Mouse (Mus musculus): ENCODE data around the gene Tubb3. TPM values are rescaled to one million over a fixed set of nuclear protein-coding genes. Genes with fewer than 3 reads are reported as not detected.
A peak's percentile ranks its signal among the peaks of the same experiment; 100 is the strongest.

Tubb3 gene
- 22.5 and 23.9 TPM in 2 replicates for polyA plus RNA-seq (2015; fragmentation: Nextera tagmentation; extraction: Ambion mirVana)

- no peaks in the 10 kb centered on the region for H3K36me3 ChIP-seq (ENCODE audit: control insufficient read depth, insufficient read depth)
- ATAC-seq: peak; percentile 37
- H3K4me2 ChIP-seq (replicated peaks; ENCODE audit: low read depth): peak within 1 kb of the TSS; percentile 47; the same call in 1 of the 2 replicates
- no peaks in the 10 kb centered on the region for H3K4me1 ChIP-seq (replicated peaks; ENCODE audit: control insufficient read depth, insufficient read depth, low read length)
- TF ChIP-seq CTCF (IDR thresholded peaks at IDR 0.05; ENCODE audit: low read depth): 0 out of 2 replicates have a peak, but pooled peaks have one; percentile 1
- no peak within 1 kb of the TSS for H3K9ac ChIP-seq (ENCODE audit: low read depth, low read length)
- peak within 1 kb of the TSS; percentile 23 for H3K4me3 ChIP-seq (ENCODE audit: low read depth, low read length)
- H3K27ac ChIP-seq (ENCODE audit: low read depth, low read length): no peak within 1 kb of the TSS
- H3K27me3 ChIP-seq (replicated peaks; ENCODE audit: control insufficient read depth, insufficient read depth, low read length): peaks cover 47% of the 10 kb centered on the region
- H3K9me3 ChIP-seq (ENCODE audit: control insufficient read depth): no peaks in the 10 kb centered on the region
- WGBS: under 1% methylated on average over 29 of the region's 29 CpGs
Observed at GRCm38 (mm10) chr8:123411246-123411645, at the start of gene Tubb3. Gene Tubb3 (plus strand): TSS chr8:123411424.

- peak within 1 kb of the TSS; percentile 93 for H3K9ac ChIP-seq (ENCODE audit: low read depth, low read length)
Observed at GRCm38 (mm10) chr8:123373403-123374238, 37.6 kb upstream of the Tubb3 start, which contains the start of gene Tcf25. Gene Tcf25 (plus strand): TSS chr8:123373753.

GRCm38 (mm10) chr8:123374239-123374578 is 37.0 kb upstream of the Tubb3 start:
- peak overlapping the region; percentile 91 for H3K4me2 ChIP-seq (replicated peaks; ENCODE audit: low read depth)
- under 1% methylated on average over 20 of the region's 20 CpGs for WGBS
- H3K27me3 ChIP-seq (replicated peaks; ENCODE audit: control insufficient read depth, insufficient read depth, low read length): no peaks in the 10 kb centered on the region
- peaks cover 7% of the 10 kb centered on the region; the same call in 1 of the 2 replicates for H3K36me3 ChIP-seq (ENCODE audit: control insufficient read depth, insufficient read depth)
- H3K9ac ChIP-seq (ENCODE audit: low read depth, low read length): peak overlapping the region; percentile 93
- peak overlapping the region; percentile 98 for H3K27ac ChIP-seq (ENCODE audit: low read depth, low read length)
- peak overlapping the region; percentile 79 for H3K4me3 ChIP-seq (ENCODE audit: low read depth, low read length)
- no peak for TF ChIP-seq CTCF (IDR thresholded peaks at IDR 0.05; ENCODE audit: low read depth)
- no peaks in the 10 kb centered on the region for H3K9me3 ChIP-seq (ENCODE audit: control insufficient read depth)
- peak; percentile 72 for ATAC-seq
- H3K4me1 ChIP-seq (replicated peaks; ENCODE audit: control insufficient read depth, insufficient read depth, low read length): 0 out of 2 replicates have a peak, but pooled peaks cover 3% of the 10 kb centered on the region

More at GRCm38 (mm10) chr8:123373403-123374238, 37.6 kb upstream of the Tubb3 start, which contains the start of gene Tcf25:
- H3K4me1 ChIP-seq (replicated peaks; ENCODE audit: control insufficient read depth, insufficient read depth, low read length): 0 out of 2 replicates have a peak, but pooled peaks cover 3% of the 10 kb centered on the region
- H3K4me3 ChIP-seq (ENCODE audit: low read depth, low read length): peak within 1 kb of the TSS; percentile 79
- peak; percentile 95 for ATAC-seq
- peak within 1 kb of the TSS; percentile 98 for H3K27ac ChIP-seq (ENCODE audit: low read depth, low read length)
- H3K4me2 ChIP-seq (replicated peaks; ENCODE audit: low read depth): peak within 1 kb of the TSS; percentile 91
- TF ChIP-seq CTCF (IDR thresholded peaks at IDR 0.05; ENCODE audit: low read depth): peak; percentile 83
- WGBS: under 1% methylated on average over 75 of the region's 75 CpGs
- no peaks in the 10 kb centered on the region for H3K9me3 ChIP-seq (ENCODE audit: control insufficient read depth)
- H3K27me3 ChIP-seq (replicated peaks; ENCODE audit: control insufficient read depth, insufficient read depth, low read length): no peaks in the 10 kb centered on the region
- peaks cover 7% of the 10 kb centered on the region; the same call in 1 of the 2 replicates for H3K36me3 ChIP-seq (ENCODE audit: control insufficient read depth, insufficient read depth)

- H3K4me2 ChIP-seq (replicated peaks; ENCODE audit: low read depth): peak overlapping the region; percentile 13; the same call in 1 of the 2 replicates
- ATAC-seq: no peak
- WGBS: 69% methylated on average over 10 of the region's 10 CpGs
- H3K36me3 ChIP-seq (ENCODE audit: control insufficient read depth, insufficient read depth): peaks cover 7% of the 10 kb centered on the region; the same call in 1 of the 2 replicates
- 0 out of 2 replicates have a peak, but pooled peaks cover 3% of the 10 kb centered on the region for H3K4me1 ChIP-seq (replicated peaks; ENCODE audit: control insufficient read depth, insufficient read depth, low read length)
- no peak overlapping the region for H3K9ac ChIP-seq (ENCODE audit: low read depth, low read length)
- no peak overlapping the region for H3K4me3 ChIP-seq (ENCODE audit: low read depth, low read length)
- peak overlapping the region; percentile 35; the same call in 1 of the 2 replicates for H3K27ac ChIP-seq (ENCODE audit: low read depth, low read length)
- no peaks in the 10 kb centered on the region for H3K27me3 ChIP-seq (replicated peaks; ENCODE audit: control insufficient read depth, insufficient read depth, low read length)
- no peaks in the 10 kb centered on the region for H3K9me3 ChIP-seq (ENCODE audit: control insufficient read depth)
- no peak for TF ChIP-seq CTCF (IDR thresholded peaks at IDR 0.05; ENCODE audit: low read depth)
Observed at GRCm38 (mm10) chr8:123375701-123376100, 35.5 kb upstream of the Tubb3 start.

GRCm38 (mm10) chr8:123376106-123376505 is 35.1 kb upstream of the Tubb3 start:
- TF ChIP-seq CTCF (IDR thresholded peaks at IDR 0.05; ENCODE audit: low read depth): no peak
- WGBS: 76% methylated on average over 8 of the region's 8 CpGs

GRCm38 (mm10) chr8:123381711-123382110 is 29.5 kb upstream of the Tubb3 start:
- no peaks in the 10 kb centered on the region for H3K9me3 ChIP-seq (ENCODE audit: control insufficient read depth)
- no peak overlapping the region for H3K9ac ChIP-seq (ENCODE audit: low read depth, low read length)
- peaks cover 51% of the 10 kb centered on the region for H3K36me3 ChIP-seq (ENCODE audit: control insufficient read depth, insufficient read depth)
- H3K4me2 ChIP-seq (replicated peaks; ENCODE audit: low read depth): no peak overlapping the region
- H3K27me3 ChIP-seq (replicated peaks; ENCODE audit: control insufficient read depth, insufficient read depth, low read length): no peaks in the 10 kb centered on the region
- ATAC-seq: no peak
- no peak overlapping the region for H3K4me3 ChIP-seq (ENCODE audit: low read depth, low read length)
- no peak overlapping the region for H3K27ac ChIP-seq (ENCODE audit: low read depth, low read length)
- 0 out of 2 replicates have a peak, but pooled peaks cover 4% of the 10 kb centered on the region for H3K4me1 ChIP-seq (replicated peaks; ENCODE audit: control insufficient read depth, insufficient read depth, low read length)
- TF ChIP-seq CTCF (IDR thresholded peaks at IDR 0.05; ENCODE audit: low read depth): no peak
- 84% methylated on average over 4 of the region's 4 CpGs for WGBS

More at GRCm38 (mm10) chr8:123376106-123376505, 35.1 kb upstream of the Tubb3 start:
- no peaks in the 10 kb centered on the region for H3K9me3 ChIP-seq (ENCODE audit: control insufficient read depth)
- peak overlapping the region; percentile 13; the same call in 1 of the 2 replicates for H3K4me2 ChIP-seq (replicated peaks; ENCODE audit: low read depth)
- H3K9ac ChIP-seq (ENCODE audit: low read depth, low read length): no peak overlapping the region
- H3K27me3 ChIP-seq (replicated peaks; ENCODE audit: control insufficient read depth, insufficient read depth, low read length): no peaks in the 10 kb centered on the region
- H3K27ac ChIP-seq (ENCODE audit: low read depth, low read length): no peak overlapping the region
- H3K4me1 ChIP-seq (replicated peaks; ENCODE audit: control insufficient read depth, insufficient read depth, low read length): 0 out of 2 replicates have a peak, but pooled peaks cover 3% of the 10 kb centered on the region
- H3K36me3 ChIP-seq (ENCODE audit: control insufficient read depth, insufficient read depth): peaks cover 9% of the 10 kb centered on the region
- no peak overlapping the region for H3K4me3 ChIP-seq (ENCODE audit: low read depth, low read length)
- ATAC-seq: no peak
